Mouse (Mus musculus) midbrain, embryonic 12.5 days (tissue): ENCODE results near the gene Rnf213. TPM values are rescaled to one million over a fixed set of nuclear protein-coding genes. Genes with fewer than 3 reads are reported as not detected.

Source experiments
- ATAC-seq: fragments of 200-750 bp; cut with Nextera tagmentation; 2 replicates; pipeline ENCODE4 v1.8.0; 2017; ENCODE audit warnings: low read depth, moderate TSS enrichment, moderate library complexity; ENCODE audit not compliant: low FRiP score
- H3K27ac ChIP-seq: fragments of 300-500 bp; sonication (generic); replicated peaks from 2 replicates; pipeline ENCODE4 v1.5.1; 2016; ENCODE audit warnings: mild to moderate bottlenecking
- H3K27me3 ChIP-seq: fragments of 300-500 bp; sonication (generic); 2 replicates; pipeline ENCODE4 v1.6.1; 2016; ENCODE audit warnings: mild to moderate bottlenecking
- H3K36me3 ChIP-seq: fragments of 300-500 bp; sonication (generic); 2 replicates; pipeline ENCODE4 v1.6.1; 2016
- H3K4me1 ChIP-seq: fragments of 300-500 bp; sonication (generic); 2 replicates; pipeline ENCODE4 v1.6.1; 2016
- H3K4me2 ChIP-seq: fragments of 300-500 bp; sonication (generic); replicated peaks from 2 replicates; pipeline ENCODE4 v1.6.1; 2016; ENCODE audit warnings: mild to moderate bottlenecking, moderate library complexity
- H3K4me3 ChIP-seq: fragments of 300-500 bp; sonication (generic); 2 replicates; pipeline ENCODE4 v1.5.1; 2016; ENCODE audit warnings: mild to moderate bottlenecking
- H3K9ac ChIP-seq: fragments of 300-500 bp; sonication (generic); replicated peaks from 2 replicates; pipeline ENCODE4 v1.6.1; 2016; ENCODE audit warnings: mild to moderate bottlenecking, moderate library complexity
- H3K9me3 ChIP-seq: fragments of 300-500 bp; sonication (generic); 2 replicates; pipeline ENCODE4 v1.6.1; 2016; ENCODE audit warnings: mild to moderate bottlenecking
- WGBS: fragments of 180-500 bp; shearing (Covaris S2); methylation state at CpG from one replicate; pipeline ENCODE4 v1.1.7; 2016; 5-methylcytosine and 5-hydroxymethylcytosine counted together
- polyA plus RNA-seq: library from polyadenylated mRNA; unstranded; fragments of >200 nt; fragmentation: Nextera tagmentation; extraction: Ambion mirVana; gene quantifications from 2 replicates; pipeline ENCODE4 v1.2.1, GENCODE M21; 2016

Gene Rnf213
- polyA plus RNA-seq, 1 experiment from 2014 or later = 1.2 TPM

- no peak overlapping the region for H3K4me2 ChIP-seq
- H3K27ac ChIP-seq = no peak overlapping the region
- H3K36me3 ChIP-seq = no peaks in the 10 kb centered on the region
- H3K9ac ChIP-seq = no peak overlapping the region
- no peaks in the 10 kb centered on the region for H3K4me1 ChIP-seq
- WGBS = 86% methylated on average over 5 of the region's 5 CpGs
- no peak overlapping the region for H3K4me3 ChIP-seq
- no peaks in the 10 kb centered on the region for H3K9me3 ChIP-seq
- no peaks in the 10 kb centered on the region for H3K27me3 ChIP-seq
- ATAC-seq = no peak
These were observed 27.5 kb downstream of the Rnf213 start for GRCm38 (mm10) chr11:119420426-119420825.

GRCm38 (mm10) chr11:119427431-119427830 lies 34.5 kb downstream of the Rnf213 start:
- Histone ChIP-seq H3K9ac (no peak overlapping the region), H3K4me1 (peaks cover 11% of the 10 kb centered on the region), H3K27ac (no peak overlapping the region), H3K4me2 (no peak overlapping the region), H3K36me3 (no peaks in the 10 kb centered on the region), H3K9me3 (no peaks in the 10 kb centered on the region), H3K27me3 (peaks cover 9% of the 10 kb centered on the region; the same call in 1 of the 2 replicates), H3K4me3 (no peak overlapping the region)
- no peak for ATAC-seq
- 85% methylated on average over 6 of the region's 6 CpGs for WGBS

- whole genome bisulfite sequencing = 84% methylated on average over 5 of the region's 5 CpGs
- peaks cover 9% of the 10 kb centered on the region; the same call in 1 of the 2 replicates for H3K27me3 ChIP-seq
- H3K9ac ChIP-seq = no peak overlapping the region; the same call in 1 of the 2 replicates
- peak overlapping the region; percentile 56 for H3K4me2 ChIP-seq
- no peak overlapping the region for H3K27ac ChIP-seq
- peaks cover 11% of the 10 kb centered on the region for H3K4me1 ChIP-seq
- ATAC-seq = no peak
- no peaks in the 10 kb centered on the region for H3K36me3 ChIP-seq
- peak overlapping the region; percentile 32; the same call in 1 of the 2 replicates for H3K4me3 ChIP-seq
- H3K9me3 ChIP-seq = no peaks in the 10 kb centered on the region
These were observed 35.1 kb downstream of the Rnf213 start for GRCm38 (mm10) chr11:119427986-119428385.

- Histone ChIP-seq H3K9ac (peak overlapping the region; percentile 20; the same call in 1 of the 2 replicates), H3K4me3 (peak overlapping the region; percentile 32), H3K36me3 (no peaks in the 10 kb centered on the region), H3K4me1 (peaks cover 11% of the 10 kb centered on the region), H3K9me3 (no peaks in the 10 kb centered on the region), H3K27ac (no peak overlapping the region), H3K27me3 (peaks cover 9% of the 10 kb centered on the region; the same call in 1 of the 2 replicates), H3K4me2 (peak overlapping the region; percentile 56)
- ATAC-seq = 0 out of 2 replicates have a peak, but pooled peaks have one; percentile 56
- under 1% methylated on average over 31 of the region's 35 CpGs for WGBS
These were observed 35.8 kb downstream of the Rnf213 start for GRCm38 (mm10) chr11:119428649-119429136.

- Histone ChIP-seq H3K9ac (no peak overlapping the region), H3K4me3 (no peak overlapping the region), H3K27ac (no peak overlapping the region), H3K4me2 (no peak overlapping the region), H3K9me3 (no peaks in the 10 kb centered on the region), H3K36me3 (no peaks in the 10 kb centered on the region), H3K4me1 (peaks cover 11% of the 10 kb centered on the region), H3K27me3 (peaks cover 9% of the 10 kb centered on the region; the same call in 1 of the 2 replicates)
- 89% methylated on average over 12 of the region's 12 CpGs for WGBS
- ATAC-seq = no peak
These were observed 38.6 kb downstream of the Rnf213 start for GRCm38 (mm10) chr11:119431516-119431915.

- Histone ChIP-seq H3K27me3 (peaks cover 5% of the 10 kb centered on the region; the same call in 1 of the 2 replicates), H3K27ac (no peak overlapping the region), H3K36me3 (no peaks in the 10 kb centered on the region), H3K4me3 (no peak overlapping the region), H3K9me3 (no peaks in the 10 kb centered on the region), H3K4me2 (no peak overlapping the region), H3K4me1 (peaks cover 9% of the 10 kb centered on the region), H3K9ac (no peak overlapping the region)
- no peak for ATAC-seq
- 79% methylated on average over 7 of the region's 7 CpGs for WGBS
These were observed 39.8 kb downstream of the Rnf213 start for GRCm38 (mm10) chr11:119432706-119433105.

GRCm38 (mm10) chr11:119434316-119434715 lies 41.4 kb downstream of the Rnf213 start:
- WGBS = 75% methylated on average over 4 of the region's 4 CpGs

GRCm38 (mm10) chr11:119435880-119436872 lies 43.3 kb downstream of the Rnf213 start:
- no peak overlapping the region for H3K27ac ChIP-seq
- H3K4me2 ChIP-seq = no peak overlapping the region
- H3K9me3 ChIP-seq = no peaks in the 10 kb centered on the region
- ATAC-seq = no peak
- no peak overlapping the region for H3K9ac ChIP-seq
- H3K4me3 ChIP-seq = no peak overlapping the region
- 75% methylated on average over 19 of the region's 19 CpGs for WGBS
- H3K4me1 ChIP-seq = no peaks in the 10 kb centered on the region
- no peaks in the 10 kb centered on the region for H3K36me3 ChIP-seq
- no peaks in the 10 kb centered on the region for H3K27me3 ChIP-seq

More at GRCm38 (mm10) chr11:119434316-119434715, 41.4 kb downstream of the Rnf213 start:
- H3K9me3 ChIP-seq = no peaks in the 10 kb centered on the region
- no peak overlapping the region for H3K9ac ChIP-seq
- H3K4me2 ChIP-seq = no peak overlapping the region
- H3K27ac ChIP-seq = no peak overlapping the region
- ATAC-seq = no peak
- no peaks in the 10 kb centered on the region for H3K36me3 ChIP-seq
- no peaks in the 10 kb centered on the region for H3K27me3 ChIP-seq
- no peaks in the 10 kb centered on the region for H3K4me1 ChIP-seq
- no peak overlapping the region for H3K4me3 ChIP-seq

- WGBS = 85% methylated on average over 8 of the region's 8 CpGs
- Histone ChIP-seq H3K27me3 (no peaks in the 10 kb centered on the region), H3K4me3 (no peak overlapping the region)
These were observed 45.9 kb downstream of the Rnf213 start for GRCm38 (mm10) chr11:119438776-119439175.

GRCm38 (mm10) chr11:119442199-119442598 lies 49.3 kb downstream of the Rnf213 start:
- no peak overlapping the region for H3K27ac ChIP-seq
- H3K9me3 ChIP-seq = no peaks in the 10 kb centered on the region
- no peak for ATAC-seq
- H3K27me3 ChIP-seq = no peaks in the 10 kb centered on the region
- WGBS = 90% methylated on average over 8 of the region's 8 CpGs
- no peak overlapping the region for H3K4me2 ChIP-seq
- no peaks in the 10 kb centered on the region for H3K4me1 ChIP-seq
- no peak overlapping the region for H3K4me3 ChIP-seq
- H3K36me3 ChIP-seq = no peaks in the 10 kb centered on the region
- H3K9ac ChIP-seq = no peak overlapping the region

More at GRCm38 (mm10) chr11:119438776-119439175, 45.9 kb downstream of the Rnf213 start:
- Histone ChIP-seq H3K9ac (no peak overlapping the region), H3K27ac (no peak overlapping the region), H3K9me3 (no peaks in the 10 kb centered on the region), H3K4me2 (no peak overlapping the region), H3K4me1 (no peaks in the 10 kb centered on the region), H3K36me3 (no peaks in the 10 kb centered on the region)
- ATAC-seq = no peak

- Histone ChIP-seq H3K36me3 (no peaks in the 10 kb centered on the region), H3K4me2 (no peak overlapping the region), H3K27me3 (no peaks in the 10 kb centered on the region), H3K27ac (no peak overlapping the region), H3K9ac (no peak overlapping the region), H3K9me3 (no peaks in the 10 kb centered on the region), H3K4me1 (no peaks in the 10 kb centered on the region), H3K4me3 (no peak overlapping the region)
- ATAC-seq = no peak
- 95% methylated on average over 9 of the region's 9 CpGs for WGBS
These were observed 50.5 kb downstream of the Rnf213 start for GRCm38 (mm10) chr11:119443442-119443841.

- no peak overlapping the region for H3K4me2 ChIP-seq
- H3K27ac ChIP-seq = no peak overlapping the region
- 83% methylated on average over 4 of the region's 4 CpGs for WGBS
- no peak overlapping the region for H3K4me3 ChIP-seq
- no peak for ATAC-seq
- no peaks in the 10 kb centered on the region for H3K9me3 ChIP-seq
- H3K4me1 ChIP-seq = no peaks in the 10 kb centered on the region
- H3K9ac ChIP-seq = no peak overlapping the region
- no peaks in the 10 kb centered on the region for H3K27me3 ChIP-seq
- no peaks in the 10 kb centered on the region for H3K36me3 ChIP-seq
These were observed 63.2 kb downstream of the Rnf213 start for GRCm38 (mm10) chr11:119456097-119456496.
